Mouse (Mus musculus) testis, adult 2 months (tissue): ENCODE results near the gene Pskh1.

Experiments used
- CTCF ChIP-seq: fragments of 200-500 bp; IDR thresholded peaks from 2 replicates; pipeline ENCODE4 v1.5.1; 2012; ENCODE audit warnings: low read depth, mild to moderate bottlenecking, inconsistent platforms, low read length, moderate library complexity; ENCODE audit not compliant: control insufficient read depth, insufficient read depth, insufficient replicate concordance
- POLR2A ChIP-seq: fragments of 200-500 bp; IDR thresholded peaks from 2 replicates; pipeline ENCODE4 v1.6.1; 2012; ENCODE audit warnings: low read depth, mild to moderate bottlenecking, inconsistent platforms, low read length, moderate library complexity; ENCODE audit not compliant: control insufficient read depth

- TF ChIP-seq CTCF = no peak
- peak; percentile 91 for TF ChIP-seq POLR2A
Observed at GRCm38 (mm10) chr8:105880754-105881520, 19.3 kb upstream of the Pskh1 start, which contains the start of gene Edc4.
